In the genomic region with DNA sequence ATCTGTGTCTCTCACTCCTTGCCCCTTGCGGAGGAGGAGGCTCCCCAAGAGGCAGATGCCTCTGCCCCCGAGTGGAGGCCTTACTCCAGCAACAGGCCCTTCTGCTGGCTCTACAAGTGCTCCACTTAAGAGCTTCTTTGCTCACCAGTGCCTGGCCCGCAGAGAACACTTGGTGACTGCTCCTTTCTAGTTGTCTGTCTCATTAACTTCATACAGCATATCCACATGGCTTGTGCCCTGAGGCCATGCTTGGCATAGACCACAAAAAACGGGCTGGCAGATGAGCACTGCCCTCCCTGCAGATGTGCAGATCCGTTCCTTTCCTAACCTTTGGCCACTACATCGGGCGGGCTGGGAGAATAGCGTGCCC, we compare ENCODE assay signal across 11 mouse cellular contexts. TPM values are rescaled to one million over a fixed set of nuclear protein-coding genes. Genes with fewer than 3 reads are reported as not detected.
DNase-seq lines count a peak whose midpoint lies in the region; ATAC-seq and TF ChIP-seq lines count a peak whose summit lies in the region.
"Had no signal": no experiment of that assay in that cellular context is flagged by ENCODE, and none has a peak within 500 bp of the region (broad histone marks: within the 10 kb centered on the region; RNA-seq: fewer than 3 reads in every experiment).

No protein-coding gene starts in this region.

- H3K27ac ChIP-seq in kidney, embryonic 15.5 days = no peak overlapping the region
- no peak overlapping the region for H3K27ac ChIP-seq in embryonic facial prominence, embryonic 12.5 days
- H3K27ac ChIP-seq in hindbrain, embryonic 16.5 days (ENCODE audit: low read depth, low read length) = no peak overlapping the region
- no peak overlapping the region for H3K27ac ChIP-seq in midbrain, postnatal 0 days (ENCODE audit: low read depth, low read length)

- no peak for TF ChIP-seq CTCF in midbrain, postnatal 0 days (IDR thresholded peaks at IDR 0.05)

- peak overlapping the region; percentile 55 for H3K4me3 ChIP-seq in kidney, embryonic 15.5 days (replicated peaks)
- peak overlapping the region; percentile 53 for H3K4me3 ChIP-seq in embryonic facial prominence, embryonic 12.5 days
- H3K4me3 ChIP-seq in hindbrain, embryonic 16.5 days (ENCODE audit: low read length) = peak overlapping the region; percentile 61
- H3K4me3 ChIP-seq in midbrain, postnatal 0 days (ENCODE audit: low read depth, low read length) = peak overlapping the region; percentile 58

- H3K36me3 ChIP-seq in kidney, embryonic 15.5 days = no peaks in the 10 kb centered on the region
- no peaks in the 10 kb centered on the region for H3K36me3 ChIP-seq in embryonic facial prominence, embryonic 12.5 days
- no peaks in the 10 kb centered on the region for H3K36me3 ChIP-seq in hindbrain, embryonic 16.5 days (ENCODE audit: control insufficient read depth, insufficient read depth, low read length)
- H3K36me3 ChIP-seq in midbrain, postnatal 0 days (ENCODE audit: insufficient read depth, low read length) = no peaks in the 10 kb centered on the region

- H3K9me3 ChIP-seq in kidney, embryonic 15.5 days (replicated peaks) = no peaks in the 10 kb centered on the region
- H3K9me3 ChIP-seq in embryonic facial prominence, embryonic 12.5 days = no peaks in the 10 kb centered on the region
- H3K9me3 ChIP-seq in hindbrain, embryonic 16.5 days (ENCODE audit: control insufficient read depth, low read length) = no peaks in the 10 kb centered on the region
- H3K9me3 ChIP-seq in midbrain, postnatal 0 days (ENCODE audit: low read length) = no peaks in the 10 kb centered on the region

- H3K27me3 ChIP-seq in kidney, embryonic 15.5 days = peaks cover 43% of the 10 kb centered on the region
- peaks cover 21% of the 10 kb centered on the region for H3K27me3 ChIP-seq in embryonic facial prominence, embryonic 12.5 days
- H3K27me3 ChIP-seq in hindbrain, embryonic 16.5 days (replicated peaks; ENCODE audit: control insufficient read depth, insufficient read depth, low read length) = peaks cover 2% of the 10 kb centered on the region; the same call in 1 of the 2 replicates
- peaks cover 3% of the 10 kb centered on the region; the same call in 1 of the 2 replicates for H3K27me3 ChIP-seq in midbrain, postnatal 0 days (ENCODE audit: insufficient read depth, low read length)

- no peak overlapping the region for H3K9ac ChIP-seq in kidney, embryonic 15.5 days
- no peak overlapping the region for H3K9ac ChIP-seq in embryonic facial prominence, embryonic 12.5 days
- peak overlapping the region; percentile 84 for H3K9ac ChIP-seq in hindbrain, embryonic 16.5 days (ENCODE audit: low read depth, low read length)
- H3K9ac ChIP-seq in midbrain, postnatal 0 days (replicated peaks; ENCODE audit: low read length, poor library complexity, severe bottlenecking) = no peak overlapping the region

- DNase-seq in kidney, adult 18-20 months = no peak
- no peak for DNase-seq in midbrain, postnatal 0 days (ENCODE audit: low spot score)
- no peak for DNase-seq in spleen, postnatal 4 days (ENCODE audit: low spot score in 2 of 2)
- no peak for DNase-seq in adrenal gland, postnatal 4 days (ENCODE audit: low spot score in 2 of 2)
- no peak for DNase-seq in retina, embryonic 14.5 days (ENCODE audit: low spot score)

- WGBS in kidney, embryonic 15.5 days = 67% methylated on average over 8 of the region's 8 CpGs
- WGBS in embryonic facial prominence, embryonic 12.5 days = 51% methylated on average over 8 of the region's 8 CpGs
- WGBS in hindbrain, embryonic 16.5 days = 52% methylated on average over 7 of the region's 8 CpGs
- 60% methylated on average over 8 of the region's 8 CpGs for WGBS in midbrain, postnatal 0 days

- no peak for ATAC-seq in kidney, embryonic 15.5 days (replicated peaks; ENCODE audit: low FRiP score)
- no peak for ATAC-seq in embryonic facial prominence, embryonic 12.5 days (ENCODE audit: insufficient number of reproducible peaks, insufficient read depth, low FRiP score, low TSS enrichment)
- ATAC-seq in hindbrain, embryonic 16.5 days = no peak; the same call in 1 of the 2 replicates
- no peak for ATAC-seq in midbrain, postnatal 0 days (ENCODE audit: low FRiP score)

- peak overlapping the region; percentile 80 for H3K4me2 ChIP-seq in kidney, embryonic 15.5 days
- H3K4me2 ChIP-seq in embryonic facial prominence, embryonic 12.5 days (replicated peaks) = peak overlapping the region; percentile 63
- H3K4me2 ChIP-seq in hindbrain, embryonic 16.5 days (ENCODE audit: low read length) = peak overlapping the region; percentile 63
- H3K4me2 ChIP-seq in midbrain, postnatal 0 days (ENCODE audit: low read depth, low read length, poor library complexity, severe bottlenecking) = peak overlapping the region; percentile 57

- peaks cover 4% of the 10 kb centered on the region; the same call in 1 of the 2 replicates for H3K4me1 ChIP-seq in kidney, embryonic 15.5 days
- H3K4me1 ChIP-seq in embryonic facial prominence, embryonic 12.5 days = no peaks in the 10 kb centered on the region
- no peaks in the 10 kb centered on the region for H3K4me1 ChIP-seq in hindbrain, embryonic 16.5 days (ENCODE audit: control insufficient read depth, insufficient read depth, low read depth, low read length)
- H3K4me1 ChIP-seq in midbrain, postnatal 0 days (ENCODE audit: insufficient read depth, low read length) = no peaks in the 10 kb centered on the region

RNA-seq across cellular contexts. Expression of gene 1700018G05Rik, which starts 6.2 kb away (rescaled TPM):
- polyA plus RNA-seq in kidney, embryonic 15.5 days (2015; fragmentation: Nextera tagmentation; extraction: Ambion mirVana) = not detected in 2 replicates
- not detected in 2 replicates for polyA plus RNA-seq in embryonic facial prominence, embryonic 12.5 days (2016; fragmentation: Nextera tagmentation; extraction: Ambion mirVana)
- polyA plus RNA-seq in hindbrain, embryonic 16.5 days (2015; fragmentation: Nextera tagmentation; extraction: Ambion mirVana) = not detected in 2 replicates
- not detected in 2 replicates for total RNA-seq in midbrain, postnatal 0 days (2014; rRNA removed)
- polyA plus RNA-seq in midbrain, postnatal 0 days (2015; fragmentation: Nextera tagmentation; extraction: Ambion mirVana) = not detected in 2 replicates
- not detected for total RNA-seq in adrenal gland, postnatal 4 days (2021)
- total RNA-seq: hematopoietic stem cell, adult 5-6 weeks had no signal
- polyA plus RNA-seq: spleen, adult 2 months had no signal

RNA-seq across cellular contexts. Expression of gene 1700011M02Rik, which starts 25.7 kb away (rescaled TPM):
- not detected in 2 replicates for polyA plus RNA-seq in kidney, embryonic 15.5 days (2015; fragmentation: Nextera tagmentation; extraction: Ambion mirVana)
- polyA plus RNA-seq in embryonic facial prominence, embryonic 12.5 days (2016; fragmentation: Nextera tagmentation; extraction: Ambion mirVana) = not detected in 2 replicates
- polyA plus RNA-seq in hindbrain, embryonic 16.5 days (2015; fragmentation: Nextera tagmentation; extraction: Ambion mirVana) = not detected in 2 replicates
- total RNA-seq in midbrain, postnatal 0 days (2014; rRNA removed) = not detected in 2 replicates
- polyA plus RNA-seq in midbrain, postnatal 0 days (2015; fragmentation: Nextera tagmentation; extraction: Ambion mirVana) = not detected in 2 replicates
- not detected for total RNA-seq in adrenal gland, postnatal 4 days (2021)
- total RNA-seq: adrenal gland, postnatal 36 days; hematopoietic stem cell, adult 5-6 weeks had no signal
- polyA plus RNA-seq: spleen, adult 2 months had no signal

RNA-seq across cellular contexts. Expression of gene Dmrtc1a, which starts 25.9 kb away (rescaled TPM):
- polyA plus RNA-seq in kidney, embryonic 15.5 days (2015; fragmentation: Nextera tagmentation; extraction: Ambion mirVana) = 0.92 and 0.99 TPM in 2 replicates
- polyA plus RNA-seq in embryonic facial prominence, embryonic 12.5 days (2016; fragmentation: Nextera tagmentation; extraction: Ambion mirVana) = 0.90 and 0.96 TPM in 2 replicates
- 2.0 and 2.1 TPM in 2 replicates for polyA plus RNA-seq in hindbrain, embryonic 16.5 days (2015; fragmentation: Nextera tagmentation; extraction: Ambion mirVana)
- 0.88 and 2.4 TPM in 2 replicates for total RNA-seq in midbrain, postnatal 0 days (2014; rRNA removed)
- polyA plus RNA-seq in midbrain, postnatal 0 days (2015; fragmentation: Nextera tagmentation; extraction: Ambion mirVana) = 4.7 and 6.0 TPM in 2 replicates
- under 1 TPM; 0.64 to 0.79 TPM for total RNA-seq in adrenal gland, postnatal 4 days (2021)
- total RNA-seq: hematopoietic stem cell, adult 5-6 weeks had no signal
